Mouse (Mus musculus): ENCODE measurements around the gene Gm17078.
"Not testable (repeated sequence)": the region's sequence is repeated elsewhere in the genome, so short reads cannot be mapped to it uniquely, and the experiment has no call there.

Gene Gm17078

GRCm38 (mm10) chr14:51611210-51611609 lies at the start of gene Gm17078:
Gm17078 (minus strand) TSS chr14:51611310.
- DNase-seq (ENCODE audit: low spot score): no peak

- DNase-seq (ENCODE audit: low spot score): not testable (repeated sequence)
These were observed 24.5 kb upstream of the Gm17078 start, which contains the start of gene Gm4181 for GRCm38 (mm10) chr14:51635566-51635965. Gm4181 (minus strand) TSS chr14:51635666.

- not testable (repeated sequence) for DNase-seq (ENCODE audit: low spot score)
These were observed 21.3 kb upstream of the Gm17078 start for GRCm38 (mm10) chr14:51632426-51632825.

- not testable (repeated sequence) for DNase-seq (ENCODE audit: low spot score)
These were observed 19.1 kb downstream of the Gm17078 start, which contains the start of gene Gm17174 for GRCm38 (mm10) chr14:51592039-51592438. Gm17174 (minus strand) TSS chr14:51592139.

- not testable (repeated sequence) for DNase-seq (ENCODE audit: low spot score)
These were observed 37.1 kb downstream of the Gm17078 start, which contains the start of gene Gm17175 for GRCm38 (mm10) chr14:51573963-51574362. Gm17175 (minus strand) TSS chr14:51574063.
